Mouse (Mus musculus) hindbrain, embryonic 10.5 days (tissue): ENCODE results near the gene Kcnh1. TPM values are rescaled to one million over a fixed set of nuclear protein-coding genes. Genes with fewer than 3 reads are reported as not detected.

ENCODE experiments used
- DNase-seq: peaks from one replicate; pipeline ENCODE4 v3.0.0-alpha.2; 2017; ENCODE audit warnings: low spot score
- H3K27ac ChIP-seq: fragments of 300-500 bp; sonication (generic); 2 replicates; pipeline ENCODE4 v1.5.1; 2016; ENCODE audit warnings: mild to moderate bottlenecking, moderate library complexity
- H3K27me3 ChIP-seq: fragments of 300-500 bp; sonication (generic); 2 replicates; pipeline ENCODE4 v1.6.1; 2016; ENCODE audit warnings: mild to moderate bottlenecking; ENCODE audit not compliant: poor library complexity, insufficient read depth, severe bottlenecking
- H3K36me3 ChIP-seq: fragments of 300-500 bp; sonication (generic); 2 replicates; pipeline ENCODE4 v1.6.1; 2016; ENCODE audit warnings: mild to moderate bottlenecking, moderate library complexity
- H3K4me1 ChIP-seq: fragments of 300-500 bp; sonication (generic); replicated peaks from 2 replicates; pipeline ENCODE4 v1.6.1; 2016; ENCODE audit warnings: mild to moderate bottlenecking
- H3K4me3 ChIP-seq: fragments of 300-500 bp; sonication (generic); 2 replicates; pipeline ENCODE4 v1.5.1; 2016; ENCODE audit warnings: mild to moderate bottlenecking, moderate library complexity
- H3K9me3 ChIP-seq: fragments of 300-500 bp; sonication (generic); 2 replicates; pipeline ENCODE4 v1.6.1; 2016; ENCODE audit warnings: mild to moderate bottlenecking, moderate library complexity
- WGBS: fragments of 180-500 bp; shearing (Covaris S2); methylation state at CpG from one replicate; pipeline ENCODE4 v1.1.7; 2016; 5-methylcytosine and 5-hydroxymethylcytosine counted together
- polyA plus RNA-seq: library from polyadenylated mRNA; unstranded; fragments of >200 nt; fragmentation: Nextera tagmentation; extraction: Ambion mirVana; gene quantifications from 2 replicates; pipeline ENCODE4 v1.2.1, GENCODE M21; 2016

The Kcnh1 gene
- polyA plus RNA-seq, 1 experiment from 2014 or later, result 0.84 TPM

DNA sequence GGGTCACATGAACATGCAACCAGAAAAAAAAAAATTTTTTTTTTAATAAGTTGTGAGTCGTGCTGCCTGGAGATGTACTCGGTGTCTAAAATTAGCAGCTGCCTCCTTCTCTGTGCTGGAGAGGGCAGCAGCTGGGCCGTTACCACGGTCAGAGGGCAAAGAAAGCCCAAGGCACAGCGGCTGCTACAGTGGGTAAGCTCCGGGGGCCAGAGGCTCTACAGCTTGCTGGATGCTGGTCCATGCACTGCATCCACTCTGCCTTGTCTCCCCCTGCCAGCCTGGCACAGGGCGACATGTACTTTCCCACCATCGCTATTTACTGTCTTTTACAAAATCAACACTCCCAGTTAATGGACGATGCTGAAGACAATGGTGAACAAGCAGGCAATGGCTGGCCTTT, 353.5 kb downstream of the Kcnh1 start:
- H3K36me3 ChIP-seq, result no peaks in the 10 kb centered on the region
- no peak overlapping the region for H3K4me3 ChIP-seq
- H3K9me3 ChIP-seq, result no peaks in the 10 kb centered on the region
- no peaks in the 10 kb centered on the region for H3K27me3 ChIP-seq
- peaks cover 36% of the 10 kb centered on the region for H3K4me1 ChIP-seq
- H3K27ac ChIP-seq, result peak overlapping the region; percentile 75
- DNase-seq, result no peak
- WGBS, result 61% methylated on average over 9 of the region's 9 CpGs

DNA sequence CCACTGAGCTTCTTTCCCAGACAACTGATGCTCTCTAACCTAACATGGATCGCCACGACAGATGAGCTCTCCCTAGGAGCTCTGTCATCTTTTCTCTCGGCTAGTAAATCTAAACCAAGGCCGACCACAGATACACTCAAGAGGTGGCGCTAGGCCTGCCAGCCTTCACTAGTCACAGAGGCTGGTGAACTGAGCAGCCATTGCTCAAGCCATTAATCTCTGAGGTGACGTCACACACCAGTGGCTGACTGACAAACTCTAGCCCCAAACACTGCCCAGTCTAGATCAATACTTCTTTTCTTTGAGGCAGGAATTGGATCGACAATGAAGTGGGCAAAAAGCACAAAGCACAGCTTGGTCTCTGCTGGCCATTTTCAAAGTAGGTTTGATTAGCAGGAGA, 354.3 kb downstream of the Kcnh1 start:
- no peak for DNase-seq
- no peaks in the 10 kb centered on the region for H3K27me3 ChIP-seq
- 59% methylated on average over 7 of the region's 7 CpGs for WGBS
- H3K27ac ChIP-seq, result peak overlapping the region; percentile 75; the same call in 1 of the 2 replicates
- H3K4me1 ChIP-seq, result peaks cover 36% of the 10 kb centered on the region
- H3K36me3 ChIP-seq, result no peaks in the 10 kb centered on the region
- H3K4me3 ChIP-seq, result no peak overlapping the region
- no peaks in the 10 kb centered on the region for H3K9me3 ChIP-seq

DNA sequence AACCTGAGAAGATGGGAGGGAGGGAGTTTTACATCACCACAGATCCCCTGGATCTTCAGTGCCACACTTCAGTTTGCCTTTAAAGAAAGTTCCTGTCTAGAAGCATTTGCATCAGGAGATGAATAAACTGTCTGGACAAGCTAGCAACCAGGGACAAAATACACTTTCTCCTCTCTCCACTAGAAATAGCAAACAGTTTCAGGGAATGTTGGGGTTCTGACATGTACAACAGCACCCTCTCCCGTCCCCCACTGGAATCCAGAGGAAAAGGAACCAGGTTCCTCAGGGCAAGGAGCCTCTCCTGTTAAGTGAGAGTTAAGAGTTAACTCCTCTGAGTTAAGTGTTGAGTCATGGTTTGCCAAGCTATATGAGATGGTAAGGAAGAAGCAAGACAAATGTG, 356.3 kb downstream of the Kcnh1 start:
- Histone ChIP-seq H3K27ac (no peak overlapping the region), H3K36me3 (no peaks in the 10 kb centered on the region), H3K4me3 (no peak overlapping the region), H3K9me3 (no peaks in the 10 kb centered on the region), H3K27me3 (no peaks in the 10 kb centered on the region), H3K4me1 (peaks cover 30% of the 10 kb centered on the region)
- 50% methylated on average over 1 of the region's 1 CpGs for WGBS
- DNase-seq, result no peak

DNA sequence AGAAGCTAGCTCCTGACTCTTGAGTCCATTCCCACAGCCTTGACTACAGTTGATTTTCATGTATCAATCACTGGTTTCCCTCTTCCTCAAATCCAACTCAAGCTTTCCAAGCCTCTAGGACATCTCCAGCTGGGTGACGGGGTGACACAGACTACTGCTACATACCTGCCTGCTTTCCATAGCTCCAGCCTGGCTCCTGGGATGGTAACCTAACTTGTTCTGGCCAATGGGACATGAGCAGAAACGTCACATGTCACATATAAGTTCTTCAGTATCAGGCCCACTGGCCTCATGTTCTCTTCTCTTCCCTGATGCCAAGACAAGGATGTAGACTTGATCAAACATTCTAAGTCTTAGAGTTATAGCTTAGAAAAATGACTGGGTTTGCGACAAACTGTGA, 360.0 kb downstream of the Kcnh1 start:
- no peak overlapping the region for H3K27ac ChIP-seq
- no peak overlapping the region for H3K4me3 ChIP-seq
- H3K27me3 ChIP-seq, result no peaks in the 10 kb centered on the region
- H3K36me3 ChIP-seq, result no peaks in the 10 kb centered on the region
- no peaks in the 10 kb centered on the region for H3K9me3 ChIP-seq
- WGBS, result 90% methylated on average over 3 of the region's 3 CpGs
- DNase-seq, result no peak
- peaks cover 16% of the 10 kb centered on the region for H3K4me1 ChIP-seq

DNA sequence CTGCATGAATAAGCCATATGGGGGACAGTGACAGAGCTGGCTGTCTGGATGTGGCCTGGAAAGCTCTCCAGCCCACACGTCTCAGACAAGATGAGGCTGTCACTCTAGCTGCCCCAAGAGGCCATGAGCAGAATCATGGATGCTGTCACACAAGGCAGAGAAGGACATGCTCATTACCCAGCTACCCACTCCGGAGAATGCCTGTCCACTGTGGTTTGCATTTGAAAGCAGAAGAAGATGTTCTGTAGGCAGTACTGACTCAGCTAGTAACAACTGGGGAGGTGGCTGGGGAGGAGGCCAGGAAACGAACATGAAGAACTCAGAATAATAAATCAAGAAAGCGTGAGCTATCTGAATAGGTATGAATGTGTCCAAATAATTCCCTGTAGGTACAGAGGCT, 364.9 kb downstream of the Kcnh1 start:
- peaks cover 34% of the 10 kb centered on the region for H3K4me1 ChIP-seq
- 63% methylated on average over 4 of the region's 4 CpGs for WGBS
- no peaks in the 10 kb centered on the region for H3K9me3 ChIP-seq
- peak overlapping the region; percentile 51 for H3K27ac ChIP-seq
- H3K36me3 ChIP-seq, result no peaks in the 10 kb centered on the region
- no peaks in the 10 kb centered on the region for H3K27me3 ChIP-seq
- no peak for DNase-seq
- H3K4me3 ChIP-seq, result no peak overlapping the region

DNA sequence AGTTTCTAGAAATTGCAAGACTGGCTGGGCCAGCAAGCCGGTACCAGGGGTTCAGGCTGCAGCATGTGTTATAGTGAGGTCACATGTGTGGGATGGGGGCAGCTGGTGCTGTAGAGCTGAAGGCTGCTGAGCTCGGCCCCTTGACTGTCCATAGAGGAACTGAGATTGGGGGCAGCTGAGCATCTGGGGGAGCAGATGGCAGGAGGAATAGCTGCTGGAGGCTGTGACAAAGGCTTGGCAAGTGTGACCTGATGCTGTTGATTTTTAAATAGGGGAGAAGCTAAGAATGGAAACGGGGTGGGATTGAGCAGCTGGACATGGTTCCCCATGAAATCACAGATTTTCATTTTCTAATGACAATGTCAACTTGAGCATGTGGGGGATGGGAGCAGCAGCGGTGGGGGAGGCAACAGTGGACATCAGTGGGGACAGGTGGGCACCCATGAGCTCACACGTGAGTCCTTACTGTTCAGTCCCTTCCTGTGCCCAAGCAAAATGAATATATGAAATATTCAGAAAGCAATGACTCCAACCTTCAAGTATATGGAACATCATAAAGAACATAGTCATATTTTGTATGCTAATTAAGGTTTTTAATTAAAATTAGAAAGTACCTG, 367.5 kb downstream of the Kcnh1 start:
- 52% methylated on average over 5 of the region's 5 CpGs for WGBS
- peak; percentile 69 for DNase-seq
- H3K27me3 ChIP-seq, result no peaks in the 10 kb centered on the region
- no peak overlapping the region for H3K4me3 ChIP-seq
- no peaks in the 10 kb centered on the region for H3K36me3 ChIP-seq
- no peaks in the 10 kb centered on the region for H3K9me3 ChIP-seq
- H3K4me1 ChIP-seq, result peaks cover 34% of the 10 kb centered on the region
- peak overlapping the region; percentile 78 for H3K27ac ChIP-seq

DNA sequence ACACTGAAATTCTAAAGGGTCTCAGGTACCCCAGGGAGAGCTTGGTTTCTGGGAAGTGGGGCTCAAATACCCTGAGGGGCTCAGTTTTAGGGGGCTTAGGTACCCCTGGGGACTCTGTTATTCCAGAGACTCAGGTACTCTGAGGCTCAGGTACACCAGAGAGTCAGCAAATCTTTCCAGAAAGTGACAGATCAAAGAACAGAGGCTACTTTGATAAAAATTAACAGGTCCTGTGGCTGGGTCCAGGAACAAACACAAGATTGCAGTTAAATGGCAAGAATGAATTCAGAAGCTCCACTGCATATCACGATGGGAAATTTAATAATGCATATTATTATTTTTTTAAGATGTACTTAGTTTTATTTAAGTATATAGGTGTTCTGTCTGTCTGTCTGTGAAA, 368.8 kb downstream of the Kcnh1 start:
- Histone ChIP-seq H3K4me3 (no peak overlapping the region), H3K36me3 (no peaks in the 10 kb centered on the region), H3K27me3 (no peaks in the 10 kb centered on the region), H3K27ac (peak overlapping the region; percentile 78), H3K9me3 (no peaks in the 10 kb centered on the region), H3K4me1 (peaks cover 31% of the 10 kb centered on the region)
- no peak for DNase-seq
- WGBS, result 82% methylated on average over 1 of the region's 1 CpGs

Other genes starting within 250 kb of the Kcnh1 start
- gene Rd3, start 213.4 kb upstream of the Kcnh1 start, polyA plus RNA-seq, result 1.1 and 2.9 TPM in 2 replicates
- gene Traf5, start 98.2 kb upstream of the Kcnh1 start, polyA plus RNA-seq, result 2.4 and 5.6 TPM in 2 replicates
- gene Rcor3, start 52.7 kb upstream of the Kcnh1 start, polyA plus RNA-seq, result 14.3 and 15.1 TPM in 2 replicates